Mouse (Mus musculus) embryonic facial prominence, embryonic 10.5 days (tissue): ENCODE results near the gene Unc80. TPM values are rescaled to one million over a fixed set of nuclear protein-coding genes. Genes with fewer than 3 reads are reported as not detected.

Experiments used
- DNase-seq: peaks from one replicate; pipeline ENCODE4 v3.0.0-alpha.2; 2017; ENCODE audit warnings: low spot score
- H3K27ac ChIP-seq: fragments of 300-500 bp; sonication (generic); replicated peaks from 2 replicates; pipeline ENCODE4 v1.5.1; 2016; ENCODE audit warnings: mild to moderate bottlenecking
- H3K27me3 ChIP-seq: fragments of 300-500 bp; sonication (generic); replicated peaks from 2 replicates; pipeline ENCODE4 v1.6.1; 2016; ENCODE audit warnings: low read depth, mild to moderate bottlenecking; ENCODE audit not compliant: poor library complexity, severe bottlenecking
- H3K36me3 ChIP-seq: fragments of 300-500 bp; sonication (generic); replicated peaks from 2 replicates; pipeline ENCODE4 v1.6.1; 2016; ENCODE audit warnings: mild to moderate bottlenecking, moderate library complexity
- H3K4me1 ChIP-seq: fragments of 300-500 bp; sonication (generic); 2 replicates; pipeline ENCODE4 v1.6.1; 2016
- H3K4me3 ChIP-seq: fragments of 300-500 bp; sonication (generic); 2 replicates; pipeline ENCODE4 v1.5.1; 2016; ENCODE audit warnings: mild to moderate bottlenecking, moderate library complexity
- H3K9me3 ChIP-seq: fragments of 300-500 bp; sonication (generic); 2 replicates; pipeline ENCODE4 v1.6.1; 2016; ENCODE audit warnings: mild to moderate bottlenecking
- WGBS: fragments of 180-500 bp; shearing (Covaris S2); methylation state at CpG from one replicate; pipeline ENCODE4 v1.1.7; 2016; 5-methylcytosine and 5-hydroxymethylcytosine counted together
- polyA plus RNA-seq: library from polyadenylated mRNA; unstranded; fragments of >200 nt; fragmentation: Nextera tagmentation; extraction: Ambion mirVana; gene quantifications from 2 replicates; pipeline ENCODE4 v1.2.1, GENCODE M21; 2016

Gene Unc80
- polyA plus RNA-seq, 1 experiment from 2014 or later = 0.10 TPM

DNA sequence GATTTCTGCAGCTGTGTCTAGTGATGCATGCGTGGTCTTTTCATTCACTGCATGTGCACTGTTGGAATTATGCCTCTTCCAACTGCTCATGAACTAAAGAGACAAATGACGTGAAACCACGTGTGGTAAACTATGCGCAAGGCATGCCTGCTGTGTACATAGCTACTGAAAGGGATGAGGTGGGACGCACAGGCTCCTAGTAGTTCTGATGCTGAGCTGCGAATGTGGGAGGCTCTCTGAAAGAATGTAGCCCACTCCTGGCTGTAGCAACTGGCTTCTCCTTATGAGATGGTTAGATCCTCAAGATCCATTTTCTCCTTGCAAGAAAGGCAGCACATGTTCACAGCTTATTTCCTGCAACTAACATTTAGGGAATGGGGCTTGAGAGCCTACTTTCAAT lies 24.9 kb downstream of the Unc80 start:
- no peaks in the 10 kb centered on the region for H3K9me3 ChIP-seq
- no peak overlapping the region for H3K27ac ChIP-seq
- H3K4me3 ChIP-seq = no peak overlapping the region
- 75% methylated on average over 6 of the region's 6 CpGs for WGBS
- H3K4me1 ChIP-seq = no peaks in the 10 kb centered on the region
- H3K36me3 ChIP-seq = no peaks in the 10 kb centered on the region
- no peak for DNase-seq
- H3K27me3 ChIP-seq = no peaks in the 10 kb centered on the region

DNA sequence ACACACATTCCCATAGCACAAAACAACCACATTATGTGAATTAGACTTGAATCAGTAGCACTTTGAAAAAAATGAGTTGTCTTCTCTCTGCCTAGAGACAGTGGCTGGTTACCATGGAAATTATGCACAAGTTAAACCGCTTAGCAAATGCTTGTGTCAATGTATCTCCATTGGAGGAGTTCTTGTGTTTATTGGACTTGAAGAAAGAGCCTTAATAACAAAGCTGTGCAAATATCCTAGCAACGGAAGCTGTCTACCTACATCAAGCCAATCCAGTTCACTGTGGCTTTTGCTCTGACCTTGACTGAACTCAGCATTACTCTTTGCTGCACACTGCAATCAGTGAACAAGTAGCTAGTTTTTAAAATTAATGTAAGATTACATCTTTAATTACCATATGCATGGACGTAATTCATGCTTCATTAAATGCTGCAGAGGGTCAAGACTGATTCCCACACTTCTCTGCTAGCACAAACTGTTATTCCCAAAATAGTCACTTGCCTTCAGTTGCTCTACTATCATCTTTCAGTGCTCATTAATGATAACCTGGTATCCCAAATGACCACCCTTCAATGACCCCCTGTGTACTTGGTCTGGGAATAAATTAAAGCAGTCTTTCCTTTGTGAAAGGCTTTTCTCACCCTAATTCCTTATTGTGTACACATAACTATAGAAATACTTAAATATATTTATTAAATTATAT lies 27.3 kb downstream of the Unc80 start:
- DNase-seq = no peak
- H3K27ac ChIP-seq = no peak overlapping the region
- H3K4me3 ChIP-seq = no peak overlapping the region
- no peaks in the 10 kb centered on the region for H3K4me1 ChIP-seq
- 77% methylated on average over 3 of the region's 3 CpGs for WGBS
- no peaks in the 10 kb centered on the region for H3K27me3 ChIP-seq
- no peaks in the 10 kb centered on the region for H3K36me3 ChIP-seq
- H3K9me3 ChIP-seq = no peaks in the 10 kb centered on the region

DNA sequence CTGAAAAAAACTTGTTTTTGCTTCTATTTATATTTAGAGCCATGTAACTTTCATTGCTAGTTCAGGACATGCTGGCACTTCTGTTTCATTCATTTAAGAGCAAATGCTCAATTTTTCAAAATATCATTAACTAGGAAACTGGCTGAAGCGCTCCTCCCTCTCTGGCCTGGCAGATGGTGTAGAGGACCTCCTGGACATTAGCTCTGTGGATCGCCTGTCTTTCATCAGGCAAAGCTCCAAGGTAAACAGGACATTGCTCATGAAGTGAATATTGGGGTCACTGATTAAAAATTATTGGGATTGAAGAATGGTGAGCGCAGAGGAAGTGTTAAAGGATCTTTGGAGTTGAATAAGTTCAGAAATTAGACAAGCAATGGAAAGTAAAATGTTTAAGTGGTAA lies 82.6 kb downstream of the Unc80 start:
- no peak overlapping the region for H3K27ac ChIP-seq
- no peaks in the 10 kb centered on the region for H3K27me3 ChIP-seq
- no peaks in the 10 kb centered on the region for H3K4me1 ChIP-seq
- H3K36me3 ChIP-seq = no peaks in the 10 kb centered on the region
- WGBS = 86% methylated on average over 3 of the region's 3 CpGs
- no peaks in the 10 kb centered on the region for H3K9me3 ChIP-seq
- H3K4me3 ChIP-seq = no peak overlapping the region
- DNase-seq = no peak

DNA sequence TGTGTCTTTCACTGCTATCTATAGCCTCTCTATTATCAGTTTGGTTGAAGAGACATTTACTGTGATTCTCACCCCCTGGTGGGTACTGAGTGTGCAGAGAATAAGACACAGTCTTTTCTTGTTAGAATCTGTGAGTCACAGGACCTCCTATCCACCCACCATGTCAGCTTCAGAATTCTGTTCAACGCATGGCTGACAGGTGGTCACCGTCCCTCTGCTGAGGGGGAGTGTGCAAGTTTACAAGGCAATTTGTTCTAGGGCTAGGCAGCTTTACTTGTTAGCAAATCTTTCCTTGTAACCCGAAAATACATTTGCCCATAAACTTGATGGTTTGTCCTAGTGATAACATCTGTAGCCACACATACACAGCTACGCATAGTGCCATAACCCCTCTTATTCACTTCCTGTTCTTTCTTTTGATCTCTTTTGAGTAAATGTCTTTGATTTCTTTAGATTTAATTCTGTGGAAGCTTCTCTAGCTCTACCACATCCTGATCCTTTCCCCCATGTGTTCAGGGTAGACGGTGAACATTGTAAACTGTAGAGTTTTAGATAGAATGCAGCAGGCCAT lies 84.3 kb downstream of the Unc80 start:
- H3K4me1 ChIP-seq = no peaks in the 10 kb centered on the region
- H3K4me3 ChIP-seq = no peak overlapping the region
- WGBS = 85% methylated on average over 5 of the region's 5 CpGs
- H3K27ac ChIP-seq = no peak overlapping the region
- no peaks in the 10 kb centered on the region for H3K36me3 ChIP-seq
- no peaks in the 10 kb centered on the region for H3K27me3 ChIP-seq
- DNase-seq = no peak
- H3K9me3 ChIP-seq = no peaks in the 10 kb centered on the region

DNA sequence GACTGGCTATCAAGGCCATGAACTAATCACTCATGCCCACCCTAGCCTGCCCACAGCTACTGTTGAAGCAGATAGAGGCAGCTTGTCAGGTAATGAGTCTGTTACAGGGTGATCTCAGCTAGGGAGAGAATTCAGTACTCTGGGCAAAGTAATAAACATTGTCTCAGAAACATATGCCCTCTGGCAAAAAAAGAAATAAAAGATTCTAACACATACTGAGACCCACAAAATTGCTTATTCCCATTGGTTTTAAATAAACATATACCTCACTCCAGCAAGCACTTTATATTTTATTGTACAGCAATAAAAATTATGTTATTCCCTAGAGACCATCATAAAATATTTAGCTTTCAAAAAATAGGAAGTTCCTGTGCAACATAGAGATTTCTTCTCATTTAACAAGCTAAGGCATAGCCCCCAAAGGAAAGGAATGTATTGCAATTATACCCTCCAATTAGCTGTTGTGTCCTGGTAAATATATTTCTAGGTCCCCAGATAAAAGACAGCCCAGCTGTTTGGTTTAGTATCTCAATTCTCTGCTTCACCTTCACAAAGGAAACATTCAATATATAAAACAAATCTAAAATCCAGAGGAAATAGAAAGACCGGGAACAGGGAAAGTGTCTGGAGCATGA lies 93.6 kb downstream of the Unc80 start:
- no peak for DNase-seq
- no peaks in the 10 kb centered on the region for H3K36me3 ChIP-seq
- H3K27me3 ChIP-seq = no peaks in the 10 kb centered on the region
- no peak overlapping the region for H3K27ac ChIP-seq
- H3K4me1 ChIP-seq = no peaks in the 10 kb centered on the region
- no peak overlapping the region for H3K4me3 ChIP-seq
- H3K9me3 ChIP-seq = no peaks in the 10 kb centered on the region
- WGBS = 87% methylated on average over 1 of the region's 1 CpGs

DNA sequence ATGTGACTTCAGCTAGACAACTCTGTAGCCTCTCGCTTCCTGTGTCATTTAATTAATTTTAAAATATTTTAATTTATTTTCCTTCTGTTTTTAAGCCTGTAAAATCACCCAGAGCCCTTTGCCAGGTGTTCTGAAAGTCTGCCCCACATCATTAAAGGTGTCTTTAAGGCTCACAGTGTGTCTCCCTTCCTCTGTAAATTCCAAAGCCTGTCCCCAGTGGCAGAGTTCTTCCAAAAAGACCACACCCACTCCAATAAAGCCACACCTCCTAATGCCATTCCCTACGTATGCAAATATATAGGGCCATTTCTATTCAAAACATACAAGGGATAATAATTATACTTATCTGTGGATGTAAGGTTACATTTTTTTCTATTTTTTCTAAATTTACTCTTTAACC lies 94.2 kb downstream of the Unc80 start:
- Histone ChIP-seq H3K27ac (no peak overlapping the region), H3K27me3 (no peaks in the 10 kb centered on the region), H3K9me3 (no peaks in the 10 kb centered on the region), H3K4me1 (peaks cover 1% of the 10 kb centered on the region; the same call in 1 of the 2 replicates), H3K36me3 (no peaks in the 10 kb centered on the region), H3K4me3 (no peak overlapping the region)
- DNase-seq = no peak
- 82% methylated on average over 2 of the region's 2 CpGs for WGBS

DNA sequence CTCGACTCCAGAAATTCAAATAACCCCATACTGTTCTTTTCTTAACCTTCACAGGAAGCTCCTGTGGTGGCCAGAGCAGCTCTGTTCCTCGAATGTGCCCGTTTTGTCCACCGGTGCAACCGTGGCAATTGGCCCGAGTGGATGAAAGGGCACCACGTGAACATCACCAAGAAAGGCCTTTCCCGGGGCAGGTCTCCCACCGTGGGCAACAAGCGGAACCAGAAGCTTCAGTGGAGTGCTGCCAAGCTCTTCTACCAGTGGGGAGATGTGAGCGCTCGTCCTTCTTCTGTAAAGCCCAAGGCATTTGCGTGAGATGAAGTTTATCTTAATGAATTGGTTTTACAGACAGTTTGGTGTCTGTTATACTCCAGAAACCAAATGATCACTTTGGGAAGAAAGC lies 101.6 kb downstream of the Unc80 start:
- H3K4me3 ChIP-seq = no peak overlapping the region
- H3K27ac ChIP-seq = no peak overlapping the region
- WGBS = 84% methylated on average over 13 of the region's 13 CpGs
- no peaks in the 10 kb centered on the region for H3K27me3 ChIP-seq
- no peaks in the 10 kb centered on the region for H3K36me3 ChIP-seq
- peaks cover 6% of the 10 kb centered on the region; the same call in 1 of the 2 replicates for H3K4me1 ChIP-seq
- no peaks in the 10 kb centered on the region for H3K9me3 ChIP-seq
- DNase-seq = no peak

DNA sequence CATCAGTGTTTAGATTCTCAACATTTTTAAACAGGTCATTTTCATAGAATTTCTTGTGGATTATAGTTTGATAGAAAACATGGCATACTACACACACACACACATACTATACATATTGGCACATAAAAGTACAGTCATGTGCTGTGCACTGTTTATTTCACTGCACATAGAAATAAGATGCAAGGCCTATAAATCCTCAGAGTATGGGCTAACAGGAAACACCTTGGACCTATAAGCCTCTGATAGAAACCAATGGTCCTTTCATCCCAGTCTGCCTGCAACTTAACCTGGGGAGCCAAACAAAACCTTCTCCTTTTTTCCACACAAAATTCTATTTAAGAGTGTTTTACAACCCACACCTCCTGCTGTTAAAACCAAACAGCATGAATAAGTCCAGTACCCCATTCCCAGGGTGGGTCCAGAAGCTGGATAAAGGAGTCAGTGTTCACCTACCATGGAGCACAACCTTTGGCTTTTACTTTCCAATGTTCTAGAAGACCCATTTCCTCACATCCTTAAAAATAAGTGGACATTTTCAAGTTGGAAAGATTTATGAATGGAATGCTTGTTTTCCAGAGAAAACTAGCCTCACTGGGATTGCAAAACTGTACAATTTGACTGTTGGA lies 129.1 kb downstream of the Unc80 start:
- no peak overlapping the region for H3K4me3 ChIP-seq
- no peak overlapping the region for H3K27ac ChIP-seq
- H3K4me1 ChIP-seq = no peaks in the 10 kb centered on the region
- H3K9me3 ChIP-seq = no peaks in the 10 kb centered on the region
- DNase-seq = no peak
- H3K36me3 ChIP-seq = no peaks in the 10 kb centered on the region
- H3K27me3 ChIP-seq = no peaks in the 10 kb centered on the region

DNA sequence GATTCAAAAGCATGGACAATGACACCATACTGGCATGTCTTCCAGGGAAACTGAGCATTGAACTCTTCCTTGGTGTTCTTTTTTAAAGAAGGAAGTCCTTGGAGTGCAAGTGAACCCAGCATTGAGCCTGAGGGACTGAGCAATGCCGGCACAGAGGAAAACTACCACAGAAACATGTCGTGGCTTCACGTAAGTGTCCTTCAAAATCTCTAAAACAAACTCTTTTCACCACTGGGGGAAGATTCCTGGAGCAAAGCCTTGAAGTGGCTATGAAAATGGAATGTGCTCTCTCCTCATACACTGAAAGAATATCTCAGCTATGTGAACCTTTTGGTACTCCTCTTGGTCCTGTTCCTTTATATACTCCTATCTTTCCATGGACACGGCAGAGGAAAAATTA lies 140.1 kb downstream of the Unc80 start:
- H3K9me3 ChIP-seq = no peaks in the 10 kb centered on the region
- no peaks in the 10 kb centered on the region for H3K4me1 ChIP-seq
- no peak overlapping the region for H3K27ac ChIP-seq
- H3K27me3 ChIP-seq = no peaks in the 10 kb centered on the region
- no peaks in the 10 kb centered on the region for H3K36me3 ChIP-seq
- no peak overlapping the region for H3K4me3 ChIP-seq
- WGBS = 91% methylated on average over 4 of the region's 4 CpGs
- no peak for DNase-seq

DNA sequence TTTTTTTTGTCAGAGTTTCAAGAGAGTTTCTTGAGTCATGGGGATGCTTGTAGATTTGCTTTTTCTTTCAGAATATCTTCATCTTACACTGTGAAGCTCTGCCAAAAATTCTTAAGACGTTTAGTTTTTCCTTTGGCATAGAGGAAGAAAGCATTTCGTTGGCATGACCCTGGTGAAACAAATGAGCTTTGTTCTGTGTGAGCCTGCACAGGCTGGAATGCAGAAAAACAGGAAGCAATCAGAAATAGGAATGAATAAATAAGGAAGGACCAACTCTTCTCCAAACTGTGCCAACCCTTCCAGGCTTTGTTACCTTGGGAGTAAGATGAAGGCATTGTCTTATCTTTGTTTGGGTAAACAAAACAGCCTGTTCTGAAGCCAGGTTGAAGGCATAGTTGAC lies 149.0 kb downstream of the Unc80 start:
- Histone ChIP-seq H3K9me3 (no peaks in the 10 kb centered on the region), H3K36me3 (no peaks in the 10 kb centered on the region), H3K27ac (no peak overlapping the region), H3K4me1 (no peaks in the 10 kb centered on the region), H3K27me3 (no peaks in the 10 kb centered on the region), H3K4me3 (no peak overlapping the region)
- no peak for DNase-seq
- 15% methylated on average over 2 of the region's 2 CpGs for WGBS

DNA sequence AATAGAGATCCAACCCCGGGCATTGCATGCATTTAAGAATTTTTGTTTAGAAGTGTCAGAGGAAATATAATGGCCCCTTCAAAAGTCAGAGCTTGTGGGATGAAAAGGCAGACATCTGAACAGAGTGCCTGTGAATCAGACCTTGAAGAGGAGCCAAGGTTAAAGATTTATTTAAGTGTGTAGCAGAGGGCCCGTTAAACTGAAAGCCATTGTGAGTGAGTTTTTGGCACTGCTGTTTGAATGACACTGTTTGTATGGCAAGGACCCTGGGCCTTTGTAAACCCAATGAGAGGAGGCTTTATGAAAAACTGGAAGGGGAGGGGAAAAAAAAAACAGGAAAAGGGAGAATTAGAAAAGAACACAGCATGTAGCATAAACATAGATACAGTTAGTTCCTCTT lies 170.0 kb downstream of the Unc80 start:
- H3K27ac ChIP-seq = no peak overlapping the region
- no peaks in the 10 kb centered on the region for H3K9me3 ChIP-seq
- no peaks in the 10 kb centered on the region for H3K36me3 ChIP-seq
- H3K27me3 ChIP-seq = no peaks in the 10 kb centered on the region
- 55% methylated on average over 2 of the region's 2 CpGs for whole genome bisulfite sequencing
- no peaks in the 10 kb centered on the region for H3K4me1 ChIP-seq
- no peak overlapping the region for H3K4me3 ChIP-seq
- no peak for DNase-seq

DNA sequence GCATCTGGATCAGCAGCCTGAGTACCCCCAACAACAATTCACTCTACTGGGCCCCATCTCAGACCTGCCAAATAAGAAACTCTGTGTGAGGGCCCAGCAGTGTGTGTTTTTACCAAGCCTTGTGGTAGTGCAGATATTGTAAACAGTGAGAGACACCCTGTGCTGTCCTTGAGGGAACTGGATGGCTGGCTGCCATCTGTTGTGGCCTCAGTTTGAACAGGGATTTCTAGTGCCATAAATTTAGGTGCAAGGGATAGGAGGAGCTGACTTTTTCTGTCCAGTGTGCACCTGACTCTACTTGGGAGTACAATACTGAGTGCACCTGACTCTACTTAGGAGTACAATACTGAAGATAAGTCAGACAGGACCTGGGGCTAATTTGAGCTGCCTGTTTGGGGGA lies 178.7 kb downstream of the Unc80 start:
- Histone ChIP-seq H3K4me1 (no peaks in the 10 kb centered on the region), H3K27me3 (no peaks in the 10 kb centered on the region), H3K27ac (no peak overlapping the region), H3K36me3 (no peaks in the 10 kb centered on the region), H3K9me3 (no peaks in the 10 kb centered on the region), H3K4me3 (no peak overlapping the region)
- DNase-seq = no peak

DNA sequence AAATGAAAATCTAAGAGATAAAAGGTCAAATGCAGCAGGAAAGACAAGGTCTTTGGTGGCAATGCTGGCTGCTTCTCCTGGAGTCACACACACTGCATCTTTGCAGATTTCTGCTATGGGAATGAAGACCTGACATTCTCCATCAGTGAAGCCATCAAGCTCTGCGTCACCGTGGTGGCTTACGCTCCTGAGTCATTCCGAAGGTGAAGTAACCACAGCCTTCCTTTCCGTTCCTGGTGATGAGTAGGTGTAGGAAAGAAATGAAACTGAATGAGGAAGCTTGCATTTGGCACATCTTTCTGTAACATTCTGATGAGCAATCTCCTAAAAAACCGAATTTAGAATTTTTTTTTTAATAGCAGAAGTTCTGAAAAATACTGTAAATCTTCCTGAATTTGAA lies 181.4 kb downstream of the Unc80 start:
- Histone ChIP-seq H3K4me3 (no peak overlapping the region), H3K27me3 (no peaks in the 10 kb centered on the region), H3K4me1 (peaks cover 3% of the 10 kb centered on the region), H3K27ac (no peak overlapping the region), H3K36me3 (no peaks in the 10 kb centered on the region), H3K9me3 (no peaks in the 10 kb centered on the region)
- DNase-seq = no peak
- 92% methylated on average over 6 of the region's 6 CpGs for WGBS
